Mouse (Mus musculus): ENCODE measurements around the gene Hhat. TPM values are rescaled to one million over a fixed set of nuclear protein-coding genes. Genes with fewer than 3 reads are reported as not detected.
A peak's percentile ranks its signal among the peaks of the same experiment; 100 is the strongest.

Gene Hhat
- polyA plus RNA-seq, 1 experiment: 3.4 TPM

DNA sequence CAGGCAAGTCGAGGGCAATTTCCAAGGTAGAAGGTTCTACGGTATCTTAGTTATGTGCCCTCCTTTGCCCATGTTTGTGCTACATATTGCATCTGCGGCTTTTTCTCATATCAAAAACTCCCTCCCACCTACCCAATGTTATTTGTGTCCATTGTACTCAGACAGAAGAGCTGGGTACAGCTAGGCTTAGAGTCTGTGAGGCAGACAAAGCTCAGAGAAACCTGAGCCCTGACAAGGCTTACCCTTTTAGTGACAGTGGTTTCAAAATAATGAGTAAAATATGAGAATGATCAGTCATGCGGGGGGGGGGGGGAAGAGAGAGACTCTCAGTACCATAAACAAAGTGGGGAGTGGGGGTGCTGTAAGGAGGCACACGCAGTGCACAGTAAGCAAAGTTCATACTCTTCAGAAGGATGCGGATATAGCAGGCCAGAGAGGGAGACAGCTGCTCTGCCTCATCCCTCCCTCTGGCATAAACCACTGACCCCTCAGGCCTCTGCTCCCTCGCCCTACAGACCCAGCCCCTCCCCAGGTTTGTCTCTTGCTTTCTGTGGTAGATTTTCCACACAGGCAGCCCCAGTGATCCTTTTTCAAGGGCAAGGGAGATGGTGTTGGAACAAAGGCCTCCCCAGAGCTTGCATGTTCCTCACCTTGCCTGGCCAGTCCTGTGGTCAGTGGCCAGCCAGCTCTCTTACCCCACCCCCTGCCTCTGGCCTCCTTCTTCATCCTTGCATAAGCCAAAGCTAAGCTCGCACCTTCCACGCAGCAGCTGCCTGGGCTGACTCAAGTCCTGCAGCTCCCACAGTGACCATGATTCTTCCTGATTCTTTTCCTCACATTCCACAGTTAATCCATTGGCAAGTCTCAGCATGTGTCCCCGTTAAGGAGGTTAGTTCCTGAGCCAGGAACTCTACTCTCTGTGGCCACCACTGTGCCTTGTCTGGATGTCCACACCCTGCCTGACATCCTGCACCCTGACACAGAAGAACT, 35.4 kb upstream of the Hhat start:
- H3K4me1 ChIP-seq (ENCODE audit: control insufficient read depth, insufficient read depth, insufficient read length): no peaks in the 10 kb centered on the region
- no peak overlapping the region for H3K27ac ChIP-seq (ENCODE audit: insufficient read depth, low read length)
- no peaks in the 10 kb centered on the region for H3K36me3 ChIP-seq (ENCODE audit: control insufficient read depth, insufficient read depth, low read length)
- TF ChIP-seq CTCF (IDR thresholded peaks at IDR 0.05; ENCODE audit: extremely low read depth, insufficient read depth, insufficient read length, insufficient replicate concordance) (no peak), POLR2A (IDR thresholded peaks at IDR 0.05; ENCODE audit: low read depth, low read length) (no peak)
- 81% methylated on average over 10 of the region's 10 CpGs for WGBS
- no peak for DNase-seq (ENCODE audit: low read depth in 1 of 2, low spot score in 2 of 2)
- no peaks in the 10 kb centered on the region for H3K27me3 ChIP-seq (ENCODE audit: control insufficient read depth, insufficient read depth, low read length)
- no peak overlapping the region for H3K4me3 ChIP-seq (ENCODE audit: extremely low read depth, insufficient read depth, insufficient read length)

DNA sequence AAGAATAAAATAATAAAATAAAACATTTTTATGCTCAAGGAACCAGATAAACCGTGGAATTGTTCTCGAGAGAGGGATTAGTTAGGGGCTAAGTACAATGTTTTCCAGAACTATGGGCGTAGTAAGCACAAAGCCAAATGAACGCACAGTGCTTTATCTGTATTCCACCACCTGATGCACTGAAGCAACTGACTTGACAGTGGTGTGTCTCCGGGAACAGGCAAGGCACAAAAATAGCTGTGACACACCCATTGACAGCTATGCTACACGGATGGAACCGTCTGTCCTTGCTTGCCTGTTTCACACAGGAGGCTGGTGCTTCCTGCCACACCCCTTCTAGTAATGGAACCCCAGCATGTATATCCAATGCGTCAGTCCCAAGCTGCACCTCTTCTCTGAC, 29.3 kb upstream of the Hhat start:
- H3K4me3 ChIP-seq (ENCODE audit: extremely low read depth, insufficient read depth, insufficient read length): no peak overlapping the region
- WGBS: 84% methylated on average over 8 of the region's 8 CpGs
- H3K27me3 ChIP-seq (ENCODE audit: control insufficient read depth, insufficient read depth, low read length): no peaks in the 10 kb centered on the region
- H3K27ac ChIP-seq (ENCODE audit: insufficient read depth, low read length): no peak overlapping the region
- H3K36me3 ChIP-seq (ENCODE audit: control insufficient read depth, insufficient read depth, low read length): no peaks in the 10 kb centered on the region
- TF ChIP-seq CTCF (IDR thresholded peaks at IDR 0.05; ENCODE audit: extremely low read depth, insufficient read depth, insufficient read length, insufficient replicate concordance) (no peak), POLR2A (IDR thresholded peaks at IDR 0.05; ENCODE audit: low read depth, low read length) (no peak)
- peaks cover 2% of the 10 kb centered on the region; the same call in 1 of the 2 replicates for H3K4me1 ChIP-seq (ENCODE audit: control insufficient read depth, insufficient read depth, insufficient read length)
- DNase-seq (ENCODE audit: low read depth in 1 of 2, low spot score in 2 of 2): no peak

DNA sequence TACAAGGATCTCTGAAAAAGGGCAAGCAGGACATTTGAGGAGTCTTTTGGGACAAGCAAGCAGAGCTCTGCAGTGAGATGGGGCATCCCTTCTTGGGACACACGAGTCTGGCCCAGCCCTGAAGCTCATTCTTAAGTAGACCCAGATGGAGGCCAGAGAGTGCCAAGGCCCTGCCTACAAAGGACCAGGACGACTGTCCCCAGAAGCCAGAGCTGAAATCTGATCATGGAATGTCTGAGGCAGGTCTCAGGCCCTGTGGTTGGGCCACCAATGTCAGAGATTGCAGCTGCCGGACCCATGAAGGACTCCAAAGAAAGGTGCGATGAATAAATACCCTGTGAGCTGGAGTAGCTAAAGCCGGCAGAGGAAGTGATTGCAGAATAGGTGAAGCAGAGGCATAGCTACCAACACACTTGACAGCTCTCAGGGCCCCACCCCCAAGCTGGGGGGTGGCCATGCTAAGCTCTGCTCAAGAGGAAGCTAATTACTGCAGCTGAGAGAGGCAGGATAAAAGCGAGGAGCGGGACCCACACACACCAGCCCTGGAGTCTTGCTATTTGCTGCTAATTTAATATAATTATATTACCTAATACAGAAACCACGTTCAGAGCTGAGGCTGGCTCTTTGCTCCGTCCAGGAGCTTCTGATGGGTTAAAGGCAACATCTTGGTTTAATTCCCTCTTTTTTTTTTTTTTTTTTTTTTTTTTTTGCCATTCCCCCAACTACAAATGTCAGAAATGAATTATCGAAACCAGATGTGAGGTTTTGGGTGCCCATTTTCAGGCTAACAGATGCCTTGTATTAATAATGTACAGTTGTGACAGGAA, 28.4 kb upstream of the Hhat start:
- Histone ChIP-seq H3K36me3 (ENCODE audit: control insufficient read depth, insufficient read depth, low read length) (no peaks in the 10 kb centered on the region), H3K4me1 (ENCODE audit: control insufficient read depth, insufficient read depth, insufficient read length) (peaks cover 2% of the 10 kb centered on the region; the same call in 1 of the 2 replicates), H3K27me3 (ENCODE audit: control insufficient read depth, insufficient read depth, low read length) (no peaks in the 10 kb centered on the region), H3K27ac (ENCODE audit: insufficient read depth, low read length) (no peak overlapping the region), H3K4me3 (ENCODE audit: extremely low read depth, insufficient read depth, insufficient read length) (no peak overlapping the region)
- TF ChIP-seq CTCF (IDR thresholded peaks at IDR 0.05; ENCODE audit: extremely low read depth, insufficient read depth, insufficient read length, insufficient replicate concordance) (no peak), POLR2A (IDR thresholded peaks at IDR 0.05; ENCODE audit: low read depth, low read length) (no peak)
- WGBS: 54% methylated on average over 10 of the region's 10 CpGs
- peak in 1 of 2 experiments; percentile 55 for DNase-seq (ENCODE audit: low read depth in 1 of 2, low spot score in 2 of 2)

DNA sequence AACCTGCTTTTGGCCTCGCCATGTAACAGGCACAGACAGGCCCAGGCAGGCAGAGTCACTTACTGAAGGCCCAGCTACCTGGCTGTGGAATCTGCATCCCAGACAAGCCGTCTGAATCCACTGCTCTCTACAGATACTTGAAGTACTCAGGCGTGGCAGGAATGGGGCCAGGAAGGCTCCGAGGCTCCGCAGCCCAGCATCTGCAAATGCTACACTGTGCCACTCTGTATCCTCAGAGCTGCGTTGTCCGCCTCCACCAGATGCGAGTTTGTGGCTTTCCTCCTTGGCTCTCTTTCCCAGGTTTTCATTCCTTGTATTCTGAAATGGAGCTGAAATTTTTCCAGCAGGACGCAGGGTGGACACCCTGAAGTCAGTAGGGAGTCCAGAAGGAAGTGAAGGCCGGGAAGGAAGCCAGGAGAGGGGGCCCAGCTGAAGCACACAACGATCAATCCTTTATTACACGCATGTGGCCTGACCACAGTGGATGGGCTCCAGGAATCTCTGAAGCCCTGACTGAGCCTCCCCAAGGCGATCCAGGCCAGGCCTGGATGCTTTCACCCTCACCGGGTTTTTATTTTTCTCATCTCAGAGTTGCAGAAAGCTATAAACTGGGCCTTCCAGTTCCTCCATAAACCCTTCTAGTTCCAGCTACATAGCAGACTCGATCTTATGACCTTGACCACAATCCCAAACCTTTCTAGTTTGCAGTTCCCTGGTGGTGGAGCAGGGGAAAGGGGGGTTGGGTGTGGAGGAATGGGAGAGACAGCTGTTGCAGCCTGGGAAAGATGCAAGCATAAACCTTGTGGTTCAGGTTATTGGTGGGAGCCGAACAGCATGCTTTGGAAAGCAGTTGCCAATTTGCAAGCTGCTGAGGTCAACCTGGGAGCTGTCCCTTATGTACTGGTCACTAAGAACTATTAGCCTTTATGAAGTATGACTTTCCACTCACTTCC, 27.5 kb upstream of the Hhat start:
- Histone ChIP-seq H3K27ac (ENCODE audit: insufficient read depth, low read length) (no peak overlapping the region), H3K36me3 (ENCODE audit: control insufficient read depth, insufficient read depth, low read length) (no peaks in the 10 kb centered on the region), H3K4me3 (ENCODE audit: extremely low read depth, insufficient read depth, insufficient read length) (no peak overlapping the region), H3K27me3 (ENCODE audit: control insufficient read depth, insufficient read depth, low read length) (no peaks in the 10 kb centered on the region), H3K4me1 (ENCODE audit: control insufficient read depth, insufficient read depth, insufficient read length) (peaks cover 2% of the 10 kb centered on the region; the same call in 1 of the 2 replicates)
- WGBS: 87% methylated on average over 16 of the region's 16 CpGs
- no peak for DNase-seq (ENCODE audit: low read depth in 1 of 2, low spot score in 2 of 2)
- TF ChIP-seq CTCF (IDR thresholded peaks at IDR 0.05; ENCODE audit: extremely low read depth, insufficient read depth, insufficient read length, insufficient replicate concordance) (no peak), POLR2A (IDR thresholded peaks at IDR 0.05; ENCODE audit: low read depth, low read length) (no peak)

DNA sequence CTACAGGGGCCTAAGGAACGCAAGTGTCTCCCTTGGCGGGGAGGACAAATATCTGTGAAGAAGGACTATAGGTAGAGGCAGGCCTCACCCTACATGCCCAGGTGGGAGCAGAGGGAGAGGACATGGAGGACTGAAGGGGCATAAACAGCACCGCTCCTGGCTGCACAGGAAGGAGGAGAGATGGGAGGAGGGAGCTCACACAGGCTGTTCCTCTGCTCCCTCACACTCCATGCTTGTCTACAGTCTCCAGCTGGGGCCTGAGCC, 25.9 kb upstream of the Hhat start:
- no peaks in the 10 kb centered on the region for H3K27me3 ChIP-seq (ENCODE audit: control insufficient read depth, insufficient read depth, low read length)
- DNase-seq (ENCODE audit: low read depth in 1 of 2, low spot score in 2 of 2): no peak
- H3K4me3 ChIP-seq (ENCODE audit: extremely low read depth, insufficient read depth, insufficient read length): no peak overlapping the region
- TF ChIP-seq POLR2A (IDR thresholded peaks at IDR 0.05; ENCODE audit: low read depth, low read length): no peak
- TF ChIP-seq CTCF (IDR thresholded peaks at IDR 0.05; ENCODE audit: extremely low read depth, insufficient read depth, insufficient read length, insufficient replicate concordance): no peak
- H3K4me1 ChIP-seq (ENCODE audit: control insufficient read depth, insufficient read depth, insufficient read length): peaks cover 2% of the 10 kb centered on the region; the same call in 1 of the 2 replicates
- 84% methylated on average over 3 of the region's 3 CpGs for WGBS
- no peak overlapping the region for H3K27ac ChIP-seq (ENCODE audit: insufficient read depth, low read length)
- H3K36me3 ChIP-seq (ENCODE audit: control insufficient read depth, insufficient read depth, low read length): no peaks in the 10 kb centered on the region

All from spleen, adult 2 months (tissue).